In genomic region chr3:123462264-123462663, GRCm38 (mm10) we compare ENCODE assay signal across 21 mouse cellular contexts. TPM values are rescaled to one million over a fixed set of nuclear protein-coding genes. Genes with fewer than 3 reads are reported as not detected.
A peak's percentile ranks its signal among the peaks of the same experiment; 100 is the strongest.
DNase-seq lines count a peak whose midpoint lies in the region; ATAC-seq lines count a peak whose summit lies in the region.
"Had no signal": no experiment of that assay in that cellular context is flagged by ENCODE, and none has a peak within 500 bp of the region (broad histone marks: within the 10 kb centered on the region; RNA-seq: fewer than 3 reads in every experiment).

No protein-coding gene starts in this region.

- peak; percentile 13 to 31 for DNase-seq in lung, postnatal 4 days
- no peak for DNase-seq in lung, postnatal 14 days
- DNase-seq in NIH3T3 (ENCODE audit: low read depth) (peak; percentile 38), MN1 (ENCODE audit: low spot score) (no peak)
- DNase-seq in heart, adult 11 months, result no peak
- DNase-seq in kidney, postnatal 10 days, result no peak
- DNase-seq: adrenal gland, adult 2 months; adrenal gland, postnatal 36 days; cerebellum, adult 18-20 months; cerebellum, postnatal 10 days; gastrocnemius, postnatal 10 days; kidney, adult 9 months; kidney, postnatal 14 days; right cerebral cortex, postnatal 4 days; thymus, adult 18-20 months; thymus, postnatal 25 days had no signal

- 0 out of 2 replicates have a peak, but pooled peaks have one; percentile 54 for ATAC-seq in megakaryocyte progenitor cell, adult 5-6 weeks (replicated peaks; ENCODE audit: poor library complexity)
- ATAC-seq: forebrain, embryonic 13.5 days; intestine, postnatal 0 days; Patski had no signal

RNA-seq across cellular contexts. Expression of gene Prss12, which starts 15.6 kb away (rescaled TPM):
- total RNA-seq in megakaryocyte progenitor cell, adult 5-6 weeks (2015), result not detected in 2 replicates
- not detected in 2 replicates for total RNA-seq in megakaryocyte progenitor cell, adult 5-6 weeks (2017)
- total RNA-seq: common myeloid progenitor, adult 5-6 weeks had no signal

Comparison
In these comparisons a context has a peak if more than half of its experiments do, and no peak if none do; other contexts are left out.
1. DNase-seq: peak in lung, postnatal 4 days (2 of 2) and NIH3T3 (single experiment); none in lung, postnatal 14 days (single experiment), heart, adult 11 months (single experiment), kidney, postnatal 10 days (single experiment) and MN1 (single experiment).